Mouse (Mus musculus) kidney, postnatal 4 days (tissue): ENCODE measurements at regions not wholly inside any gene's neighbourhood (a gene's known extent, or its start where the extent isn't known, plus 50 kb on each side); places are given as distances from the start of the nearest gene placed in this dataset.

Experiments
- DNase-seq, 2 experiments: peaks; one replicate each; pipeline ENCODE4 v3.0.0; 2021; ENCODE audit warnings: mixed read lengths in 2 of 2

DNA sequence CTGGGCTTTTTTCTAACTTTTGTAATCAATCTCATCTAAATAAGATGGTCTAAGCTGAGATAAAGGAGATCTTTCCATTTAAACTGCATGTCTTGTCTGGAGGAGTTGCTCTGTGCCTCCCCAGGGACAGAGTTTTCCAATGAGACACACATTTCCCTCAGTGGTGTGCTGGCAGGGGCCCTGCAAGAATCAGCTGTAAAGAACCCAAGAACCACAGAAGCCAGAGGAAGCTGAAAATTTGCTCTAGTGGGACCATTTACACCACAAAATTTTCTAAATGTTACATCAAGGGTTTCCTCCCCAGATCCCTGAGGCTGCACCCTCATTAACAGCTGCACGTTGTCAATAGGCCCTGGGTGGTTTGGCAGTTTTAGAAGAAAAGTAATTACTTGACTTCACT is 301.0 kb upstream of the Ttc14 start:
- DNase-seq, result no peak

- no peak for DNase-seq
Observed at GRCm38 (mm10) chr3:33508277-33508676, 291.4 kb upstream of the Ttc14 start.

- no peak for DNase-seq
Observed at GRCm38 (mm10) chr3:33544161-33544560, 255.5 kb upstream of the Ttc14 start.

DNA sequence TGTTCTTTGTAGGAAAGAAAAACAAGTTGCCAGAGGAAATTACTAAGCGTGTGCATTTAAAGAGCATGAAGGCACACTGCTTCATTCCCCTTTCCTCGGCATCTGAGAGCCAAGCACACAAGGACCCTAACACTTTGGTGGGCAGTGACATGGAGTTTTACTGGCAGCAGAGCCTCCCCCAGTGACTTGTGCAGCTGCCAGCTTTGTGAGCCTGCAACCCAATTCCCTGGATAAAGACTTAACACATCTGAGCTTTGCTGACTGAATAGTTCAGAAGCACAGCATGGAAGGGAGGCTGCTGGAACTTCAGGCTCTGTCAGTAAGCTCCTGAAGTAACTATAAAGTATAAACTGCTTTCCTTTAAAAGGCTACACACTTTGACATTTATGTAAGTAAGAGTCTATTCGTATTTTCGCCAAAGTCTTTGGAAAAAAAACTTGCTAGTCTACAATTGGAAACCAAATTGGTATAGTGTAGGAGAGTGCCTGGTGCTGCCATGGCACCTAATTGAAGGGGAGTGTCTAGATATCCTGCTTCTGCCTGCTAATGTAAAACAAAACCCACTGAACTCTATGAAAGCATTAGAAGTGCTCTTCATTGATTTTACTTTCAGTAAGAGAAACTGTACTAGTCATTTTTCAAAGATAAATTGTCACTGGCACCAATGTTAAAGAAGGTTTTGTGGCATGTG is 236.8 kb upstream of the Ttc14 start:
- DNase-seq, result no peak

GRCm38 (mm10) chr3:33580599-33580998 is 219.0 kb upstream of the Ttc14 start:
- DNase-seq, result no peak

DNA sequence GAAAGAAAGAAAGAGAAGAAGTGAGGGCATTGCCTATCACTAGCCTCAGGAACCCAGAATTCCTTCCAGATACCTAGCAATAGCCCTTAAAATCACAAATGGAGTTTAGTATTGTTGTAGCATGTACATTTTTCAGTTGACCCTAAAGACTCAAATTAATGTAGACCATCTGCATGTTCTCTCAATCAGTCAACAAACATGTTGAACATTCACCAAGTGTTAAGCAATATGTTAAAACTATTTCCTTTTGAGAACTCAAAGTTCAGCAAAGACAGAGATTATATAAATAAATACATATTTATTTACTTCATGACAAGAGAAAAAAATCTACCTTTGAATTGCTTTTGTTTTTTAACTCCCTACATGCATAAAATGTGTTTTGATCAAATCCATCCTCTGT is 185.4 kb upstream of the Ttc14 start:
- no peak for DNase-seq

GRCm38 (mm10) chr3:33616871-33617270 is 182.8 kb upstream of the Ttc14 start:
- DNase-seq, result no peak

GRCm38 (mm10) chr3:33632928-33633514 is 166.6 kb upstream of the Ttc14 start:
- DNase-seq, result peak in 1 of 2 experiments; percentile 1

DNA sequence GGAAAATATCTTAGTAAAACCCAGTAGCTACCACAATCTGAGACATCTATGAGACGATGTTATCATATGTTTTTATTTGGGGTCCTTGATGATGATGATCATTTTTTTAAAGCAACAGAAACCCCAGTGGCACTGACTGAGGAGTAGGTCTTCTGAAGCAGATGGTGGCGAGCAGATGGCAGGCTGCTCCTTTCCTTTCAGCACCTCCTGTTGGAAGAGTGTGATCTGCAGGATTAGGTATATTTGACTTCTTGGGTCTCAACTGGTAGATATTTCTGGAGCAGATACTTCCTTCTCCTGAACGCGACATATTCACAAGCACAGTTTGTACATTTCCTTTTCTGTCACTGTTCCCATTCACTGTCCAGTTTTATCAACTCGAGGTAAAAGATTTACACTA is 141.0 kb upstream of the Ttc14 start:
- no peak for DNase-seq
